Mouse (Mus musculus) MEL (cell line): Measurements from ENCODE around the gene Cyp2f2. TPM values are rescaled to one million over a fixed set of nuclear protein-coding genes. Genes with fewer than 3 reads are reported as not detected.
A peak's percentile ranks its signal among the peaks of the same experiment; 100 is the strongest.

Source experiments
- DNase-seq: peaks from one replicate; pipeline ENCODE4 v3.0.0; 2011; ENCODE audit warnings: low read depth, low spot score
- H3K27ac ChIP-seq: 2 replicates; pipeline ENCODE4 v1.5.1; 2012; ENCODE audit warnings: low read depth, mild to moderate bottlenecking, control low read depth, low read length, moderate library complexity; ENCODE audit not compliant: control insufficient read depth
- H3K27me3 ChIP-seq, 2 experiments: fragments of 150-350 bp in 1 of 2; sonication (generic) in 1 of 2; 2 replicates each; pipeline ENCODE4 v1.6.1; 2012; ENCODE audit warnings: low read length in 2 of 2, mild to moderate bottlenecking in 2 of 2, improper control_type of control experiment in 1 of 2, moderate library complexity in 1 of 2; ENCODE audit not compliant: insufficient read depth in 2 of 2, control insufficient read depth in 1 of 2
- H3K36me3 ChIP-seq, 2 experiments: 2 replicates each; pipeline ENCODE4 v1.6.1; 2012 to 2014; ENCODE audit warnings: low read length in 2 of 2, improper control_type of control experiment in 1 of 2, inconsistent platforms in 1 of 2, mild to moderate bottlenecking in 1 of 2; ENCODE audit not compliant: insufficient read depth in 2 of 2, control insufficient read depth in 1 of 2
- H3K4me1 ChIP-seq, 2 experiments: fragments of 150-350 bp in 1 of 2; sonication (generic) in 1 of 2; 2 replicates each; pipeline ENCODE4 v1.6.1; 2012; ENCODE audit warnings: low read length in 2 of 2, improper control_type of control experiment in 1 of 2, mild to moderate bottlenecking in 1 of 2; ENCODE audit not compliant: insufficient read depth in 2 of 2, control insufficient read depth in 1 of 2
- H3K4me3 ChIP-seq, 2 experiments: fragments of 150-350 bp in 1 of 2; sonication (generic) in 1 of 2; 2 replicates each; pipeline ENCODE4 v1.5.1; 2012; ENCODE audit warnings: low read depth in 2 of 2, low read length in 2 of 2, mild to moderate bottlenecking in 2 of 2, moderate library complexity in 2 of 2, control low read depth in 1 of 2, improper control_type of control experiment in 1 of 2; ENCODE audit not compliant: control insufficient read depth in 1 of 2, insufficient read depth in 1 of 2
- H3K79me2 ChIP-seq: 2 replicates; pipeline ENCODE4 v1.6.1; 2012; ENCODE audit warnings: mild to moderate bottlenecking, low read length, moderate library complexity; ENCODE audit not compliant: control insufficient read depth, poor library complexity, insufficient read depth
- H3K9ac ChIP-seq: 2 replicates; pipeline ENCODE4 v1.6.1; 2012; ENCODE audit warnings: low read depth, mild to moderate bottlenecking, control low read depth, low read length, moderate library complexity; ENCODE audit not compliant: control insufficient read depth, poor library complexity, severe bottlenecking
- H3K9me3 ChIP-seq: fragments of 150-350 bp; sonication (generic); replicated peaks from 2 replicates; pipeline ENCODE4 v1.6.1; 2012; ENCODE audit warnings: mild to moderate bottlenecking, low read length, improper control_type of control experiment, moderate library complexity; ENCODE audit not compliant: insufficient read depth
- ELF1 ChIP-seq: IDR thresholded peaks from 2 replicates; pipeline ENCODE4 v1.6.1; 2014; ENCODE audit warnings: low read depth, mild to moderate bottlenecking, inconsistent platforms, low read length, improper control_type of control experiment, moderate library complexity
- GATA1 ChIP-seq: IDR thresholded peaks from 2 replicates; pipeline ENCODE4 v1.6.1; 2011; ENCODE audit warnings: low read depth, low read length, improper control_type of control experiment
- KAT2A ChIP-seq: conservative IDR thresholded peaks from 2 replicates; pipeline ENCODE4 v1.6.1; 2012; ENCODE audit warnings: low read depth, low read length, improper control_type of control experiment, inconsistent platforms
- MAX ChIP-seq: IDR thresholded peaks from 2 replicates; pipeline ENCODE4 v1.6.1; 2011; ENCODE audit warnings: low read length, improper control_type of control experiment
- MYB ChIP-seq: IDR thresholded peaks from 2 replicates; pipeline ENCODE4 v1.6.1; 2011; ENCODE audit warnings: mild to moderate bottlenecking, low read depth, low read length, improper control_type of control experiment
- NELFE ChIP-seq: IDR thresholded peaks from 2 replicates; pipeline ENCODE4 v1.6.1; 2011; ENCODE audit warnings: low read depth, low read length, improper control_type of control experiment
- NRF1 ChIP-seq: IDR thresholded peaks from 2 replicates; pipeline ENCODE4 v1.6.1; 2014; ENCODE audit warnings: low read depth, mild to moderate bottlenecking, inconsistent platforms, low read length, improper control_type of control experiment, moderate library complexity; ENCODE audit not compliant: poor library complexity, insufficient read depth, severe bottlenecking
- TBP ChIP-seq: IDR thresholded peaks from 2 replicates; pipeline ENCODE4 v1.8.0; 2011; ENCODE audit warnings: low read depth, low read length, improper control_type of control experiment
- TCF12 ChIP-seq: IDR thresholded peaks from 2 replicates; pipeline ENCODE4 v1.6.1; 2014; ENCODE audit warnings: low read depth, mild to moderate bottlenecking, inconsistent platforms, low read length, improper control_type of control experiment, moderate library complexity
- ZC3H11A ChIP-seq: IDR thresholded peaks from 2 replicates; pipeline ENCODE4 v1.6.1; 2012; ENCODE audit warnings: low read depth, mild to moderate bottlenecking, inconsistent platforms, low read length, improper control_type of control experiment
- polyA plus RNA-seq, 2 experiments: library from polyadenylated mRNA; stranded (reverse) in 1 of 2; unstranded in 1 of 2; fragments of >175 nt in 1 of 2; fragments of >200 nt in 1 of 2; gene quantifications; 2 replicates each; pipeline versions ENCODE4 v1.2.1 to v1.2.4; 2012; ENCODE audit warnings: low replicate concordance in 2 of 2, low read depth in 1 of 2; ENCODE audit not compliant: insufficient read length in 2 of 2, insufficient read depth in 1 of 2, missing spikeins in 1 of 2
- total RNA-seq: library from RNA; depleted of rRNA; stranded (reverse); fragments of 300-350 nt; gene quantifications from 2 replicates; pipeline ENCODE4 v1.2.3, GENCODE M21; 2012

The Cyp2f2 gene
- total and polyA plus RNA-seq, 3 experiments: not detected

DNA sequence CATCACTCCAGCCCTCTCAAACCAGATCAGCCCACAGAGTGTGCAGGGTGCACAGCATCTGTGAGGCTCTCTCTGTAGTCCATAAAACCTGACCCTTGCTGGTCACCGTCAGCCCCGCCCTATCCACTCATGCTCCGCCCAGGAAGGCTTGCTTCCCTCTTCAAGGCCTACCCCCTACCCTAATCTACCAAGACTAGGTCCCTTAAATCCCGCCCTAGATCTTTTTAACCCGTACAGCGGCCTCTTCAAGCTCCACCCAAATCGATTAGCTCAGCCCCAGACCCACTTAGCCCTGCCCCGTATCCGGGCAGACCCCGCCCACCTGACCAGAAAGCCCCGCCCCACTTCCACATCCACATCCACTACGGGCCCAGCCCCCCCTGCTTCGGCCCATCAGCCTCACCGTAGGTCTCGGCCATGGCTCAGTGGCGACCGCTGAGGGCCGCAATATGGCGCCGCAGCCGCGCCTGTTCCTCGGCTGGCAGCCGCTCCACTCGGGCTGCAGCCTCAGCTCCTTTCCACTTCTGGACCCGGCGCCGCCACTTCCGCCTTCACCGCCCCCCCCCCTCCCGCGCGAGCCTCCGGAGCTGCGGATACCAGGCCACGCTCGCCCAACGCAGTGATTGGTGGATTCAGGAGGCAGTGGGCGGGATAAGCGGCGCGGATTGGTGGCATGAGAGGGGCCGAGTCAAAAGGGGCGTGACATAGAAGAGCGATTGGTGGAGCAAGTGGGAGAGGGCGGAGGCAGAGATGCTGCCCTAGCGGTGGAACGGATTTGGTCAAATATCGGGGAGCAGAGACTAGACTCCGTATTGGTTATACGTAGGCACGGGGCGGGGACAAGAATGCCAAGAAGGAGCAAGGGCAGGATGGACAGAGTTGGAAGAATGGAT, 58.9 kb downstream of the Cyp2f2 start, which contains the start of gene Rab4b (continued):
- TF ChIP-seq ZC3H11A (no peak), MAX (no peak; the same call in 1 of the 2 replicates), TBP (no peak), ELF1 (peak; percentile 93)

DNA sequence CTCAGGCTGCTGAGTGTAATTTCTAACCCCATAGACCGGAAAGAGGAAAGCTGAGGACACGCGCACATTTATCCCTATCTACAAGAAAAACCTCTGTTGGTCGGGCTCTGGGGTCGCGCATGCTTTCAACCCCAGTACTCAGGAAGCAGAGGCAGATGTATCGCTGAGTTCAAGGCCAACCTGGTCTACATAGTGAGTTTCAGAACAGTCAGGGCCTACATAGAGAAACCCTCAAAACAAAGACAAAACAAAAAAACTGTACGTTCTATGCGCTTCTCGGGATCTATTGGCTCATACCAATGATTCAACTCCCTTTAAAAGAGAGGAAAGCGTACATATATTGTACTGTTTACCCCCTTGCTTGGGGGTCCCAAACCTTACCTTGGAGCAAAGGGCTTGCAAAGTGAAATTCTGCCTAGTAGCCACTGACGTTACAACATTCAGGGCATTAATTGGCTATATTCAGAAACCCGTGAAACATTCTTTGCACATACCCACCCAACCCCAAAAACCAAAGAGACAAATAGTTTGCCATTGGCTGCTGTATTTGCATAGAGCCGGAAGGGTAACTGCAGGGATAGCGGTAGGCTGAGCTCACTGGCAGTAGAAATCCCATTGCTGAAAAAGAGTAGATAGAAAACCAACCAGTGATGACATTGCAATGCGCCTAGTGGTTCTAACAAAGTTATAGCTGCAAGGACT, 59.7 kb downstream of the Cyp2f2 start:
- peak overlapping the region; percentile 42 to 84 for H3K4me3 ChIP-seq
- TF ChIP-seq KAT2A (no peak), MYB (no peak), NRF1 (no peak), NELFE (peak; percentile 56; the same call in 1 of the 2 replicates)
- TF ChIP-seq, all 39 proteins: peak for 1
- peak overlapping the region; percentile 30 for H3K9ac ChIP-seq
- peak; percentile 29 for DNase-seq
- no peaks in the 10 kb centered on the region; the same call in 1 of the 2 replicates for H3K79me2 ChIP-seq
- H3K36me3 ChIP-seq: peaks cover 0 to 6% of the 10 kb centered on the region in 2 experiments; a peak in 2 of 4 replicates
- peak overlapping the region; percentile 23 for H3K27ac ChIP-seq
- H3K4me1 ChIP-seq: peaks cover 0 to 12% of the 10 kb centered on the region in 2 experiments; a peak in 3 of 4 replicates
- no peaks in the 10 kb centered on the region for H3K27me3 ChIP-seq
- no peaks in the 10 kb centered on the region for H3K9me3 ChIP-seq

DNA sequence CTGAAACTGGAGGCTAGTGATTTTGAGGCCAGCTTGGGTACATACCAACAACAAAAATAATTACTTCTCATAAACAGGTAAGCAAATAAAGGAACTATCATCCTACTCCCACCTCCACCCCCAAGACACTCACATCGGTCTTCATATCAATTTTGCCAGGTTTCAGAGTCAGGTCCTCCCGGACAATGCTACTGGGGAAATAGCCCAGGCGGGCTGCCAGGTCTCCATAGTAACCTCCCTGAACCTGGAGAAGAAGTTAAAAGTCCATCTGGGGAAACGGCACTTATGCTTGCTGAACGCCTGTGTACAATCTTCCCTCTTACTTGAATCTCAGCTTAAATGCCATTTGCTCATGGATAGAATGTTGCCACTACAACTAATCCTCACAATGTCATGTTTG, 60.3 kb downstream of the Cyp2f2 start:
- H3K4me3 ChIP-seq: no peak overlapping the region
- DNase-seq: peak; percentile 27
- H3K36me3 ChIP-seq: peaks cover 0 to 6% of the 10 kb centered on the region in 2 experiments; a peak in 2 of 4 replicates
- no peak overlapping the region for H3K9ac ChIP-seq
- H3K79me2 ChIP-seq: no peaks in the 10 kb centered on the region; the same call in 1 of the 2 replicates
- peaks cover 0 to 12% of the 10 kb centered on the region in 2 experiments; a peak in 3 of 4 replicates for H3K4me1 ChIP-seq
- no peak overlapping the region for H3K27ac ChIP-seq
- H3K9me3 ChIP-seq: no peaks in the 10 kb centered on the region
- no peak for TF ChIP-seq TCF12
- TF ChIP-seq KAT2A: no peak
- TF ChIP-seq GATA1: no peak
- TF ChIP-seq, all 39 proteins: peak for 0
- H3K27me3 ChIP-seq: no peaks in the 10 kb centered on the region
